Mouse (Mus musculus) retina, adult 2 months (tissue): ENCODE data around the gene Psme4.

Source experiments
- DNase-seq: peaks from one replicate; pipeline ENCODE4 v3.0.0-alpha.2; 2012; ENCODE audit warnings: low read depth, low spot score

Gene Psme4

GRCm38 (mm10) chr11:30786230-30786983 is 14.9 kb downstream of the Psme4 start:
- no peak for DNase-seq

GRCm38 (mm10) chr11:30792680-30793079 is 21.2 kb downstream of the Psme4 start:
- no peak for DNase-seq

GRCm38 (mm10) chr11:30793753-30794152 is 22.2 kb downstream of the Psme4 start:
- no peak for DNase-seq

GRCm38 (mm10) chr11:30797236-30797635 is 25.7 kb downstream of the Psme4 start:
- no peak for DNase-seq

- DNase-seq, result peak; percentile 8
Measured at GRCm38 (mm10) chr11:30799496-30799895, 28.0 kb downstream of the Psme4 start.

GRCm38 (mm10) chr11:30800091-30800490 is 28.6 kb downstream of the Psme4 start:
- no peak for DNase-seq

- no peak for DNase-seq
Measured at GRCm38 (mm10) chr11:30802421-30802820, 30.9 kb downstream of the Psme4 start.

- DNase-seq, result no peak
Measured at GRCm38 (mm10) chr11:30821116-30821515, 49.6 kb downstream of the Psme4 start.

GRCm38 (mm10) chr11:30838793-30839192 is 67.3 kb downstream of the Psme4 start:
- no peak for DNase-seq

- no peak for DNase-seq
Measured at GRCm38 (mm10) chr11:30844355-30844754, 72.8 kb downstream of the Psme4 start.

- no peak for DNase-seq
Measured at GRCm38 (mm10) chr11:30872425-30872824, 100.9 kb downstream of the Psme4 start.

GRCm38 (mm10) chr11:30885171-30885871 is 113.8 kb downstream of the Psme4 start, which contains the start of the genes Gpr75 and Asb3:
Gene Gpr75 (plus strand): TSS chr11:30885358.
Gene Asb3 (plus strand): TSS chr11:30885416.
- DNase-seq, result peak; percentile 22

- no peak for DNase-seq
Measured at GRCm38 (mm10) chr11:30888153-30888552, 116.6 kb downstream of the Psme4 start.

GRCm38 (mm10) chr11:30896201-30896600 is 124.7 kb downstream of the Psme4 start:
- DNase-seq, result no peak

GRCm38 (mm10) chr11:30899312-30899711 is 127.8 kb downstream of the Psme4 start:
- DNase-seq, result no peak

- no peak for DNase-seq
Measured at GRCm38 (mm10) chr11:30912311-30912710, 140.8 kb downstream of the Psme4 start.

GRCm38 (mm10) chr11:30920641-30921040 is 149.1 kb downstream of the Psme4 start:
- DNase-seq, result no peak

GRCm38 (mm10) chr11:30923283-30923682 is 151.8 kb downstream of the Psme4 start:
- DNase-seq, result no peak

- no peak for DNase-seq
Measured at GRCm38 (mm10) chr11:30928079-30928478, 156.6 kb downstream of the Psme4 start.

GRCm38 (mm10) chr11:30928498-30928897 is 157.0 kb downstream of the Psme4 start:
- DNase-seq, result no peak
